Mouse (Mus musculus) hindbrain, postnatal 0 days (tissue): ENCODE results near the gene Dixdc1. TPM values are rescaled to one million over a fixed set of nuclear protein-coding genes. Genes with fewer than 3 reads are reported as not detected.

Experiments
- ATAC-seq: fragments of 200-750 bp; cut with Nextera tagmentation; 2 replicates; pipeline ENCODE4 v1.8.0; 2017; ENCODE audit warnings: mild to moderate bottlenecking, moderate TSS enrichment, moderate library complexity
- DNase-seq: peaks from one replicate; pipeline ENCODE4 v3.0.0-alpha.2; 2015; ENCODE audit warnings: low spot score
- H3K27ac ChIP-seq: fragments of 300-500 bp; sonication (generic); 2 replicates; pipeline ENCODE4 v1.5.1; 2014; ENCODE audit warnings: mild to moderate bottlenecking
- H3K27me3 ChIP-seq: fragments of 300-500 bp; sonication (generic); 2 replicates; pipeline ENCODE4 v1.6.1; 2014; ENCODE audit warnings: low read length, mixed read lengths; ENCODE audit not compliant: insufficient read depth
- H3K36me3 ChIP-seq: fragments of 300-500 bp; sonication (generic); 2 replicates; pipeline ENCODE4 v1.6.1; 2014; ENCODE audit warnings: low read length, mixed read lengths; ENCODE audit not compliant: insufficient read depth
- H3K4me1 ChIP-seq: fragments of 300-500 bp; sonication (generic); 2 replicates; pipeline ENCODE4 v1.6.1; 2014; ENCODE audit warnings: antibody characterized with exemption, low read length, mixed read lengths; ENCODE audit not compliant: insufficient read depth
- H3K4me2 ChIP-seq: fragments of 300-500 bp; sonication (generic); 2 replicates; pipeline ENCODE4 v1.6.1; 2014; ENCODE audit warnings: low read depth, mild to moderate bottlenecking, low read length, moderate library complexity, mixed read lengths
- H3K4me3 ChIP-seq: fragments of 300-500 bp; sonication (generic); 2 replicates; pipeline ENCODE4 v1.5.1; 2014; ENCODE audit warnings: low read length
- H3K9ac ChIP-seq: fragments of 300-500 bp; sonication (generic); replicated peaks from 2 replicates; pipeline ENCODE4 v1.6.1; 2014; ENCODE audit warnings: mild to moderate bottlenecking, low read length, moderate library complexity, mixed read lengths
- H3K9me3 ChIP-seq: fragments of 300-500 bp; sonication (generic); 2 replicates; pipeline ENCODE4 v1.6.1; 2016; ENCODE audit warnings: low read length, mixed read lengths
- CTCF ChIP-seq: IDR thresholded peaks from 2 replicates; pipeline ENCODE4 v1.5.1; 2016; ENCODE audit warnings: antibody characterized with exemption, control low read depth, low read depth
- WGBS: fragments of 180-500 bp; shearing (Covaris S2); extraction: QIAGEN DNeasy Blood & Tissue Kit; methylation state at CpG from one replicate; pipeline ENCODE4 v1.1.7; 2014; 5-methylcytosine and 5-hydroxymethylcytosine counted together
- polyA plus RNA-seq: library from polyadenylated mRNA; unstranded; fragments of >200 nt; fragmentation: Nextera tagmentation; extraction: Ambion mirVana; gene quantifications from 2 replicates; pipeline ENCODE4 v1.2.1, GENCODE M21; 2015
- total RNA-seq: library from RNA; depleted of rRNA; stranded (reverse); fragments of >200 nt; gene quantifications from 2 replicates; pipeline ENCODE4 v1.2.3, GENCODE M21; 2014

Gene Dixdc1
- total and polyA plus RNA-seq, 2 experiments from 2014 or later = 24.4 to 40.3 TPM

DNA sequence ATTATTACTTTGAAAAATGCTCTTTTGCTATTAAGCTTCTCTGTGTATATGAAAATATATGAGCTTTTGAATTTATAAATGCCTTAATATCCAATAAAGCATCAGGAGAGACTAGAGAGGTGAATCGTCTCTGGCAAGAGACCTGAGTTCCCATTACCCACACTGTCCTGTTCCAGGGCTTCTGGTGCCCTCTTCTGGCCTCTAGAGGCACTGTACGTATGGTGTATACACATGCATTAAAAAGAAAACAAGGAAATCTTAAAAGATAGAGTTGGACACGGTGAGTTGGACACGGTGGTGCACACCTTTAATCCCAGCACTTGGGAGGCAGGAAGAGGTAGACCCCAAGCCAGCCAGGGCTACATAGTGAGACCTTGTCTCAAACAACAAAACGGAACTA is 68.6 kb downstream of the Dixdc1 start:
- peak; percentile 74 for TF ChIP-seq CTCF
- 33% methylated on average over 5 of the region's 5 CpGs for WGBS
- no peak overlapping the region for H3K4me3 ChIP-seq
- H3K27ac ChIP-seq = no peak overlapping the region
- peaks cover 30% of the 10 kb centered on the region; the same call in 1 of the 2 replicates for H3K36me3 ChIP-seq
- DNase-seq (peak; percentile 64), ATAC-seq (no peak)
- no peak overlapping the region for H3K4me2 ChIP-seq
- no peaks in the 10 kb centered on the region for H3K27me3 ChIP-seq
- no peak overlapping the region for H3K9ac ChIP-seq
- no peaks in the 10 kb centered on the region for H3K4me1 ChIP-seq
- H3K9me3 ChIP-seq = no peaks in the 10 kb centered on the region

- Histone ChIP-seq H3K9me3 (no peaks in the 10 kb centered on the region), H3K9ac (no peak overlapping the region), H3K4me1 (no peaks in the 10 kb centered on the region), H3K27ac (no peak overlapping the region), H3K4me2 (no peak overlapping the region), H3K36me3 (peaks cover 40% of the 10 kb centered on the region; the same call in 1 of the 2 replicates), H3K4me3 (no peak overlapping the region), H3K27me3 (no peaks in the 10 kb centered on the region)
- no peak for TF ChIP-seq CTCF
- WGBS = 84% methylated on average over 8 of the region's 8 CpGs
- no peak for DNase-seq
- ATAC-seq = no peak
These were observed 71.5 kb downstream of the Dixdc1 start for GRCm38 (mm10) chr9:50667579-50668498.

GRCm38 (mm10) chr9:50666442-50666841 is 72.9 kb downstream of the Dixdc1 start:
- Histone ChIP-seq H3K4me3 (no peak overlapping the region), H3K27ac (no peak overlapping the region), H3K36me3 (peaks cover 40% of the 10 kb centered on the region; the same call in 1 of the 2 replicates), H3K27me3 (no peaks in the 10 kb centered on the region), H3K9me3 (no peaks in the 10 kb centered on the region), H3K4me2 (no peak overlapping the region), H3K9ac (no peak overlapping the region), H3K4me1 (no peaks in the 10 kb centered on the region)
- DNase-seq (no peak), ATAC-seq (no peak)
- 88% methylated on average over 6 of the region's 6 CpGs for WGBS
- TF ChIP-seq CTCF = no peak

DNA sequence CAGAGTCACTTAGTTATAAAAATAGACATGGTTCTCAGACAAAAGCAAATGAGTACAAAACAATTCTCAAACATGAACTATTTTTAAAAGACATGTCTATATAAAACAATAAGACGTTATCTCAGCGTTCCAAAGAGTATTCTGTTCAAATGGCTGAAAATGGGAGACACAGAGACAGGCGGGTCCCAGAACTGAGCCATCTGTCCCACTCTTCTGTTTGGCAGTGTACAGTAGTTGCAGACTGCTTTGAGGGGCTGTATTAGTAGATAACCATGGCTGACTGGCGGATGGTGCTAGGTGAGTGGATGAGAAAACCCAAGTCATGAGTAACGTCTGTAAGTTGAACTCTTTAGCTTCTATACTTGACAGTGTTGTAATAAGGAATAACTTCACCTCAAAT is 74.5 kb downstream of the Dixdc1 start:
- WGBS = 90% methylated on average over 5 of the region's 5 CpGs
- ATAC-seq (no peak), DNase-seq (no peak)
- Histone ChIP-seq H3K4me3 (no peak overlapping the region), H3K4me1 (0 out of 2 replicates have a peak, but pooled peaks cover 6% of the 10 kb centered on the region), H3K27me3 (no peaks in the 10 kb centered on the region), H3K4me2 (no peak overlapping the region), H3K9me3 (no peaks in the 10 kb centered on the region), H3K27ac (no peak overlapping the region), H3K36me3 (peaks cover 40% of the 10 kb centered on the region; the same call in 1 of the 2 replicates), H3K9ac (no peak overlapping the region)
- no peak for TF ChIP-seq CTCF

- Histone ChIP-seq H3K27ac (peak overlapping the region; percentile 92; the same call in 1 of the 2 replicates), H3K9me3 (no peaks in the 10 kb centered on the region), H3K4me1 (peaks cover 9% of the 10 kb centered on the region; the same call in 1 of the 2 replicates), H3K4me2 (peak overlapping the region; percentile 81), H3K36me3 (peaks cover 8% of the 10 kb centered on the region; the same call in 1 of the 2 replicates), H3K27me3 (no peaks in the 10 kb centered on the region), H3K4me3 (peak overlapping the region; percentile 96), H3K9ac (peak overlapping the region; percentile 98; the same call in 1 of the 2 replicates)
- ATAC-seq = no peak
- WGBS = 19% methylated on average over 12 of the region's 12 CpGs
- no peak for TF ChIP-seq CTCF
- peak; percentile 38 for DNase-seq
These were observed 78.9 kb downstream of the Dixdc1 start for GRCm38 (mm10) chr9:50660431-50660830.

- WGBS = 2% methylated on average over 63 of the region's 63 CpGs
- peak within 1 kb of the TSS; percentile 96 for H3K4me3 ChIP-seq
- H3K9ac ChIP-seq = peak within 1 kb of the TSS; percentile 98
- H3K9me3 ChIP-seq = no peaks in the 10 kb centered on the region
- DNase-seq (peak; percentile 95), ATAC-seq (peak; percentile 95)
- H3K27me3 ChIP-seq = no peaks in the 10 kb centered on the region
- H3K36me3 ChIP-seq = peaks cover 4% of the 10 kb centered on the region; the same call in 1 of the 2 replicates
- no peak for TF ChIP-seq CTCF
- H3K4me1 ChIP-seq = peaks cover 9% of the 10 kb centered on the region; the same call in 1 of the 2 replicates
- peak within 1 kb of the TSS; percentile 92 for H3K27ac ChIP-seq
- H3K4me2 ChIP-seq = peak within 1 kb of the TSS; percentile 81
These were observed 79.7 kb downstream of the Dixdc1 start, which contains the start of gene Dlat for GRCm38 (mm10) chr9:50659392-50660217. Gene Dlat, minus strand, starts transcription at chr9:50659780.
